Mouse (Mus musculus) stomach, postnatal 0 days (tissue): ENCODE results near the gene Ccdc84. TPM values are rescaled to one million over a fixed set of nuclear protein-coding genes. Genes with fewer than 3 reads are reported as not detected.
"Not testable (repeated sequence)": the region's sequence is repeated elsewhere in the genome, so short reads cannot be mapped to it uniquely, and the experiment has no call there.

Source experiments
- ATAC-seq: fragments of 200-750 bp; cut with Nextera tagmentation; 2 replicates; pipeline ENCODE4 v1.8.0; 2017; ENCODE audit not compliant: low FRiP score, low TSS enrichment
- DNase-seq: peaks from one replicate; pipeline ENCODE4 v3.0.0-alpha.2; 2016; ENCODE audit warnings: low spot score
- H3K27ac ChIP-seq: fragments of 300-500 bp; sonication (generic); replicated peaks from 2 replicates; pipeline ENCODE4 v1.5.1; 2014; ENCODE audit warnings: mild to moderate bottlenecking, control low read depth
- H3K27me3 ChIP-seq: fragments of 300-500 bp; sonication (generic); 2 replicates; pipeline ENCODE4 v1.6.1; 2014; ENCODE audit warnings: low read length; ENCODE audit not compliant: control insufficient read depth, insufficient read depth
- H3K36me3 ChIP-seq: fragments of 300-500 bp; sonication (generic); 2 replicates; pipeline ENCODE4 v1.6.1; 2014; ENCODE audit warnings: low read length, mixed read lengths; ENCODE audit not compliant: control insufficient read depth, insufficient read depth
- H3K4me1 ChIP-seq: fragments of 300-500 bp; sonication (generic); replicated peaks from 2 replicates; pipeline ENCODE4 v1.6.1; 2014; ENCODE audit warnings: antibody characterized with exemption; ENCODE audit not compliant: control insufficient read depth, insufficient read depth
- H3K4me2 ChIP-seq: fragments of 300-500 bp; sonication (generic); replicated peaks from 2 replicates; pipeline ENCODE4 v1.6.1; 2014; ENCODE audit warnings: low read depth, mild to moderate bottlenecking, control low read depth, moderate library complexity
- H3K4me3 ChIP-seq: fragments of 300-500 bp; sonication (generic); 2 replicates; pipeline ENCODE4 v1.5.1; 2014; ENCODE audit warnings: low read depth, low read length, control low read depth
- H3K9ac ChIP-seq: fragments of 300-500 bp; sonication (generic); 2 replicates; pipeline ENCODE4 v1.6.1; 2014; ENCODE audit warnings: mild to moderate bottlenecking, low read length, control low read depth, mixed read lengths
- H3K9me3 ChIP-seq: fragments of 300-500 bp; sonication (generic); 2 replicates; pipeline ENCODE4 v1.6.1; 2016; ENCODE audit warnings: low read length; ENCODE audit not compliant: control insufficient read depth
- CTCF ChIP-seq: IDR thresholded peaks from 2 replicates; pipeline ENCODE4 v1.5.1; 2016; ENCODE audit warnings: antibody characterized with exemption, low read depth, mild to moderate bottlenecking, moderate library complexity
- EP300 ChIP-seq: optimal IDR thresholded peaks from 2 replicates; pipeline ENCODE3; 2016; ENCODE audit warnings: antibody characterized with exemption
- WGBS: fragments of 180-500 bp; shearing (Covaris S2); extraction: QIAGEN DNeasy Blood & Tissue Kit; methylation state at CpG from one replicate; pipeline ENCODE4 v1.1.7; 2014; 5-methylcytosine and 5-hydroxymethylcytosine counted together
- polyA plus RNA-seq: library from polyadenylated mRNA; unstranded; fragments of >200 nt; fragmentation: Nextera tagmentation; extraction: Ambion mirVana; gene quantifications from 2 replicates; pipeline ENCODE4 v1.2.1, GENCODE M21; 2015

The Ccdc84 gene
- polyA plus RNA-seq, 1 experiment from 2014 or later: 16.4 TPM

- no peak for DNase-seq
- TF ChIP-seq EP300 (no peak), CTCF (no peak)
- no peak for ATAC-seq
- Histone ChIP-seq H3K27me3 (no peaks in the 10 kb centered on the region), H3K9ac (no peak overlapping the region), H3K4me3 (no peak overlapping the region), H3K4me1 (no peaks in the 10 kb centered on the region), H3K36me3 (peaks cover 15% of the 10 kb centered on the region; the same call in 1 of the 2 replicates), H3K27ac (no peak overlapping the region), H3K9me3 (no peaks in the 10 kb centered on the region), H3K4me2 (no peak overlapping the region)
- 94% methylated on average over 1 of the region's 1 CpGs for WGBS
Observed at GRCm38 (mm10) chr9:44411601-44412130, 6.7 kb downstream of the Ccdc84 start.

DNA sequence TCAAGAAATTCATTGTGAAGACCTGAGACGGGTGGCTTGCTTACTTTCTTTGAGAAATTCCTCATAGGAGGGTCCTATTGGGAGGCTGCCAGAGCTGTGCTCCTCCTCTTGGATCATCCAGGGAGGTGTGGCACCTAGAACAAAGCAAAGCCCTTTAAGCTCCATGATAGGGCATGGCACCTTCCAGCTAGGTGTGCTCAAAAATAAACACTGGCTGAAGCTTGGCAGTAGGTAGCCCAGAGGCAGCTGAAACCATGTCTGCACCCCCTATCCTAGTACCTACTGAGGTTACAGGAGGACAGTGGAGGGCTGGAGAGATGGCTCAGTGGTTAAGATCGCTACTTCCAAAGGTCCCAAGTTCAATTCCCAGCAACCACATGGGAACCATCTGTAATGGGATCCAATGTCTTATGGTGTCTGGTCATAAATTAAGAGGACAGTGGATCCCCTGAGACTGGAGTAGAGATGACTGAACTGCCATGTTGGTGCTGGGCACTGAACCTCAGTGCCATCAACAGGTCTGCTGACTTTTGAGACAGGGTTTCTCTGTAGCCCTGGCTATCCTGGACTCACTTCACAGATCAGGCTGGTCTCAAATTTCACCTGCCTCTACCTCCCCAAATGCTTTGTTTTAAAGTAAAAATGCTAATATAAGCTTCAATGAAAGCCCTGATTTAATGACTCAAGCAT, 7.6 kb downstream of the Ccdc84 start:
- Histone ChIP-seq H3K9me3 (no peaks in the 10 kb centered on the region), H3K27ac (no peak overlapping the region), H3K4me3 (no peak overlapping the region), H3K4me1 (no peaks in the 10 kb centered on the region), H3K36me3 (peaks cover 15% of the 10 kb centered on the region; the same call in 1 of the 2 replicates), H3K4me2 (no peak overlapping the region), H3K9ac (no peak overlapping the region), H3K27me3 (no peaks in the 10 kb centered on the region)
- DNase-seq (no peak), ATAC-seq (no peak)
- no peak for TF ChIP-seq CTCF
- TF ChIP-seq EP300: no peak
- 69% methylated on average over 2 of the region's 2 CpGs for WGBS

DNA sequence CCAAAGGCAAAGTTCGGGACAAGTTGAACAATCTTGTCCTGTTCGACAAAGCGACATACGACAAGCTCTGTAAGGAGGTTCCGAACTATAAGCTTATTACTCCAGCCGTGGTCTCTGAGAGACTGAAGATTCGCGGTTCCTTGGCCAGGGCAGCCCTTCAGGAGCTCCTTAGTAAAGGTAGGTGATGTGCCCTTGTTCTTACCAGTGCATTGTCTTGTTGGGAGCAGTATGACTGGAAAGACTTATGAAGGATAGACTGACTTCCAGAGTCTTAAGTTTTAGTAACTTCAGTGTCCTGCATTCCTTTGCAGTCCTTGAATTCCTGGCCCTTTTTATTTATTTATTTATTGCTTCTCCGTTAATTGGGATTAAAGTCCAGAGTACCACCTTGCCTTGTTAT, 9.7 kb downstream of the Ccdc84 start:
- peak overlapping the region; percentile 79 for H3K4me2 ChIP-seq
- H3K9me3 ChIP-seq, H3K27me3 ChIP-seq, ATAC-seq, H3K27ac ChIP-seq, DNase-seq, H3K4me1 ChIP-seq, H3K9ac ChIP-seq: not testable (repeated sequence)
- peaks cover 18% of the 10 kb centered on the region for H3K36me3 ChIP-seq
- peak overlapping the region; percentile 77; the same call in 1 of the 2 replicates for H3K4me3 ChIP-seq
- 80% methylated on average over 9 of the region's 9 CpGs for WGBS

DNA sequence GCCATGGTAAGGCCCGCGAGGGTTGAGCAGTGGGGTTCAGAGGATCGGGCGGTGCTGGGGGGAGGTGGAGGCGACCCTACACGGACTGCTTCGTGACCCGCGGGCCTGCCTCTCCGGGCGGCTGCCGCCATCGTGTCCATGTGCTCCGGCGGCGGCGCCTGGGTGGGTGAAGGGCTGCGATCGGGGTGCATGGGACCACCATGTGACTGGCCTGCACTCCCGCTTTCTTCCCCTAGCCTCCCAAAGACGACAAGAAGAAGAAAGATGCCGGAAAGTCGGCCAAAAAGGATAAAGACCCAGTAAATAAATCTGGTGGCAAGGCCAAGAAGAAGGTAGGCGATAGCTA, 10.6 kb downstream of the Ccdc84 start:
- Histone ChIP-seq H3K9ac (peak overlapping the region; percentile 83), H3K27ac (peak overlapping the region; percentile 89), H3K4me1 (no peaks in the 10 kb centered on the region), H3K36me3 (peaks cover 15% of the 10 kb centered on the region), H3K27me3 (no peaks in the 10 kb centered on the region), H3K4me3 (peak overlapping the region; percentile 77), H3K4me2 (peak overlapping the region; percentile 79), H3K9me3 (no peaks in the 10 kb centered on the region)
- TF ChIP-seq EP300 (peak; percentile 36), CTCF (no peak)
- no peak for ATAC-seq
- no peak for DNase-seq
- under 1% methylated on average over 24 of the region's 24 CpGs for WGBS

GRCm38 (mm10) chr9:44406906-44407751, 11.2 kb downstream of the Ccdc84 start, which contains the start of the genes Rps25 and Trappc4:
Rps25 (plus strand) TSS chr9:44407139.
Trappc4 (minus strand) TSS chr9:44407600.
- H3K9ac ChIP-seq: peak within 1 kb of the TSS; percentile 83
- WGBS: under 1% methylated on average over 51 of the region's 51 CpGs
- no peaks in the 10 kb centered on the region for H3K27me3 ChIP-seq
- peak; percentile 95 for ATAC-seq
- no peaks in the 10 kb centered on the region for H3K4me1 ChIP-seq
- peak within 1 kb of the TSS; percentile 89 for H3K27ac ChIP-seq
- H3K4me3 ChIP-seq: peak within 1 kb of the TSS; percentile 77
- H3K36me3 ChIP-seq: peaks cover 18% of the 10 kb centered on the region
- DNase-seq: peak; percentile 95
- TF ChIP-seq EP300 (peak; percentile 80), CTCF (no peak)
- peak within 1 kb of the TSS; percentile 79 for H3K4me2 ChIP-seq
- H3K9me3 ChIP-seq: no peaks in the 10 kb centered on the region
